Mouse (Mus musculus): ENCODE data around the gene Cdh5. TPM values are rescaled to one million over a fixed set of nuclear protein-coding genes. Genes with fewer than 3 reads are reported as not detected.
"Not testable (repeated sequence)": the region's sequence is repeated elsewhere in the genome, so short reads cannot be mapped to it uniquely, and the experiment has no call there.

Gene Cdh5
- polyA plus RNA-seq, 1 experiment, result 0.34 TPM

DNA sequence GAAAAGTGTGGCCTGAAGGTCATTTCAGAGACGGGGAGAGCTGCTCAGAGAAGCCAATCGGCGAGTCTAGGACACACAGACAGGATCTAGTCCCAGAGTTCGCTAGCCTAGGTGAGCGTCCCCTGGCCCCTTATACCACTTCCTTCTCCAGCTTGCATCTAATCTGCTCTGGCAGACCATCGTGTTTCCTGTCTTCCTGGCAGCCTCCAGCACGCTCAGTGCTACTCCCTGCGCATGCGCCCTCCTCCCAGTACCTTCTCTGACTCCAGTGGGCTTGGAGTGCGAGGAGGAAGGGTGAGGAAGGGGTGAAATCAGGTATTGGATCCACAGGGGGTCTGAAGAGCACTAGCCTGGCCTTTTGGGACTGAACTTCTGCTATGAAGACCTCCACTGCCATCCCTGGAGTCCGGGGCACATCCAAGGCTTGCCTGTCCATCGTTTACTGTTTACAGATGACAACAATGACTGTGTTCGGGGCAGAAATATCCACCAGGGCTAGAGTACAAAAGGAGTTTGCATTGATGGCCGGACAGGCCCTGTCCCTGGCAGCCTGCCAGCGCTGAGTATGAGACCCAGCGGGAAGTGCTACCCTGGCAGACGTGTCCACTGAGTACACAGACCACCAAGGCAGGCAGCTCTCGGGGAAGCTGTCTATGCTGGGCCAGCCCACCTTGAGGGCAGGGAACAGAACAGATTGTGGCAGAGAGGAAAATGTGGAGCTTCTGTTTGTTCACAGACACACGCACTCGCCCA lies 1.9 kb upstream of the Cdh5 start:
- Histone ChIP-seq H3K27ac (ENCODE audit: insufficient read depth, low read length) (no peak overlapping the region), H3K9ac (ENCODE audit: low read depth, poor library complexity, severe bottlenecking) (no peak overlapping the region), H3K9me3 (replicated peaks; ENCODE audit: control insufficient read depth, insufficient read depth, low read length, poor library complexity, severe bottlenecking) (no peaks in the 10 kb centered on the region), H3K36me3 (ENCODE audit: control insufficient read depth, insufficient read depth, low read length, poor library complexity, severe bottlenecking) (no peaks in the 10 kb centered on the region), H3K4me3 (ENCODE audit: low read depth, low read length) (no peak overlapping the region), H3K4me1 (ENCODE audit: control insufficient read depth, insufficient read depth, low read length) (no peaks in the 10 kb centered on the region), H3K27me3 (ENCODE audit: control insufficient read depth, insufficient read depth, low read length, poor library complexity, severe bottlenecking) (0 out of 2 replicates have a peak, but pooled peaks cover 3% of the 10 kb centered on the region)
- no peak for TF ChIP-seq CTCF (IDR thresholded peaks at IDR 0.05; ENCODE audit: low read depth, low read length)
- no peak for TF ChIP-seq EP300 (IDR thresholded peaks at IDR 0.05; ENCODE audit: insufficient read depth, low read depth, low read length)
- TF ChIP-seq POLR2A (IDR thresholded peaks at IDR 0.05; ENCODE audit: insufficient read depth, low read length), result no peak

DNA sequence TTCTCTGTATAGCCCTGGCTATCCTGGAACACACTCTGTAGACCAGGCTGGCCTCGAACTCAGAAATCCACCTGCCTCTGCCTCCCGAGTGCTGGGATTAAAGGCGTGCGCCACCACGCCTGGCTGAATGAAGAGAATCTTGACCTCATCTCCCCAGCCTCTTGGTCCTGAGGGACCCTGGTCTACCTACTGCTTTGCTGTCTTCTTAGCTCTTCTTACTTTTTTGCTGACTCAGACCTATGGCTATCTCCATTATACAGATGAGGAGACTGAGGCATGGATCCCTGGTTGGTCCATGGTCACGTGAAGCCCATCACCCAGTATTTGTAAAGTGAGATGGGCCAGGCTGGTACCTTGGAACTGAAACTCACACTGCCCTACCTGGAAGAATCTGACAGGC lies 701 bp upstream of the Cdh5 start:
- H3K27ac ChIP-seq (ENCODE audit: insufficient read depth, low read length); H3K27me3 ChIP-seq (ENCODE audit: control insufficient read depth, insufficient read depth, low read length, poor library complexity, severe bottlenecking); H3K36me3 ChIP-seq (ENCODE audit: control insufficient read depth, insufficient read depth, low read length, poor library complexity, severe bottlenecking): not testable (repeated sequence)

GRCm38 (mm10) chr8:104103462-104103861 lies 2.0 kb downstream of the Cdh5 start:
- Histone ChIP-seq H3K4me3 (ENCODE audit: low read depth, low read length) (no peak overlapping the region), H3K27me3 (ENCODE audit: control insufficient read depth, insufficient read depth, low read length, poor library complexity, severe bottlenecking) (no peaks in the 10 kb centered on the region; the same call in 1 of the 2 replicates), H3K9ac (ENCODE audit: low read depth, poor library complexity, severe bottlenecking) (no peak overlapping the region), H3K36me3 (ENCODE audit: control insufficient read depth, insufficient read depth, low read length, poor library complexity, severe bottlenecking) (no peaks in the 10 kb centered on the region), H3K27ac (ENCODE audit: insufficient read depth, low read length) (no peak overlapping the region), H3K9me3 (replicated peaks; ENCODE audit: control insufficient read depth, insufficient read depth, low read length, poor library complexity, severe bottlenecking) (no peaks in the 10 kb centered on the region), H3K4me1 (ENCODE audit: control insufficient read depth, insufficient read depth, low read length) (no peaks in the 10 kb centered on the region)
- no peak for TF ChIP-seq POLR2A (IDR thresholded peaks at IDR 0.05; ENCODE audit: insufficient read depth, low read length)
- TF ChIP-seq EP300 (IDR thresholded peaks at IDR 0.05; ENCODE audit: insufficient read depth, low read depth, low read length), result no peak
- no peak for TF ChIP-seq CTCF (IDR thresholded peaks at IDR 0.05; ENCODE audit: low read depth, low read length)

More for the DNA sequence above, 701 bp upstream of the Cdh5 start:
- H3K9ac ChIP-seq (ENCODE audit: low read depth, poor library complexity, severe bottlenecking); H3K4me3 ChIP-seq (ENCODE audit: low read depth, low read length); H3K9me3 ChIP-seq (replicated peaks; ENCODE audit: control insufficient read depth, insufficient read depth, low read length, poor library complexity, severe bottlenecking); H3K4me1 ChIP-seq (ENCODE audit: control insufficient read depth, insufficient read depth, low read length): not testable (repeated sequence)

DNA sequence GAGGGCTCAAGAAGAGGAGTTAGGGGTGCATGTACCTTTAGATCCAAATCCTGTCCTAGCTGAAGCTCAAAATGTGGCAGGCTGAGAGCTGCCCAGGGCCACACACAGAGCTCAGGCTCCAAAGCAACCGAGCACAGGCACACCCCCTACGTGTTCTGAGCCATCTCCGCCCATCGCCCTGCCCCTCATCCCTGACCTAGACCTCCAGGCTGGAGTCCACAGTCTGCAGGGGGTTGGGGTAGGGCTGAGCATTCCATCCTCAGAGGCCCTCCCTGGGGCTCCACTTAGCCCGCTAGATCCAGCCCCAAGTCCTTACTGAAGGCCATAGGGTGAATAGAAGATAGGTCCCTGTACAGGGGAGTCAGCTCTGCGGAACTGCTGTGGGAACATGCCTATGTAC lies 4.3 kb downstream of the Cdh5 start:
- H3K27me3 ChIP-seq (ENCODE audit: control insufficient read depth, insufficient read depth, low read length, poor library complexity, severe bottlenecking), result no peaks in the 10 kb centered on the region; the same call in 1 of the 2 replicates
- H3K9ac ChIP-seq (ENCODE audit: low read depth, poor library complexity, severe bottlenecking), result no peak overlapping the region
- no peak for TF ChIP-seq POLR2A (IDR thresholded peaks at IDR 0.05; ENCODE audit: insufficient read depth, low read length)
- no peak for TF ChIP-seq CTCF (IDR thresholded peaks at IDR 0.05; ENCODE audit: low read depth, low read length)
- no peak for TF ChIP-seq EP300 (IDR thresholded peaks at IDR 0.05; ENCODE audit: insufficient read depth, low read depth, low read length)
- no peaks in the 10 kb centered on the region for H3K36me3 ChIP-seq (ENCODE audit: control insufficient read depth, insufficient read depth, low read length, poor library complexity, severe bottlenecking)
- no peaks in the 10 kb centered on the region for H3K9me3 ChIP-seq (replicated peaks; ENCODE audit: control insufficient read depth, insufficient read depth, low read length, poor library complexity, severe bottlenecking)
- no peak overlapping the region for H3K27ac ChIP-seq (ENCODE audit: insufficient read depth, low read length)
- H3K4me3 ChIP-seq (ENCODE audit: low read depth, low read length), result no peak overlapping the region
- no peaks in the 10 kb centered on the region for H3K4me1 ChIP-seq (ENCODE audit: control insufficient read depth, insufficient read depth, low read length)

DNA sequence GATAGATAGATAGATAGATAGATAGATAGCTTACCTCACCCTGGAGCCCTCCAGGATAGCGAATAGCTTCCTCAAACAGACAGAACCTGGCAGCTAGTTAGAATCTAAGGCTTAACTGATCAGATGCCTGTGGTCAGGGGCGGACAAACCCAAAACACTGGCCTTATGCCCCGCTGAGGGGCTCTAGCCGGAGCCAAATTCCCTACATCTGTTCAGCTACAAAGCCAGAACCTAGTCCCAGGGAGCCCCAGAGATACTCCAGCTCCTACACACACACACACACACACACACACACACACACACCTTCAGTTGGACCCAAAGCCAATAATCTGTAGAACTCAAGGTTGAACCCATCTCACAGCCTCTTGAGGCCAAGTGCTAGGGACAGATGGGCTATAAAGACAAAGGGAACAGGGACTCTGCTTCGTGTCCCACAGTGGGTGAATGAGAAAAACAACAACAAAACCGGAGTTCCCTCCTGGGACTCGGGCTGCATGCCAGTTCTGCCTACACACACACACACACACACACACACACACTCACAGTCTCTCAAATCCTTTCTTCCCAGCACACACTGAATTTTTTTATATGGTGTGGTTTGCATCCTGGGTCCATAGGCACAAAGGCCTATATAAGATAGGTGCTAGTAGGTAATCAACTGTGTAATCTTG lies 5.0 kb downstream of the Cdh5 start:
- no peak overlapping the region for H3K27ac ChIP-seq (ENCODE audit: insufficient read depth, low read length)
- H3K9me3 ChIP-seq (replicated peaks; ENCODE audit: control insufficient read depth, insufficient read depth, low read length, poor library complexity, severe bottlenecking), result no peaks in the 10 kb centered on the region
- H3K36me3 ChIP-seq (ENCODE audit: control insufficient read depth, insufficient read depth, low read length, poor library complexity, severe bottlenecking), result no peaks in the 10 kb centered on the region
- H3K4me3 ChIP-seq (ENCODE audit: low read depth, low read length), result no peak overlapping the region
- no peak overlapping the region for H3K9ac ChIP-seq (ENCODE audit: low read depth, poor library complexity, severe bottlenecking)
- H3K27me3 ChIP-seq (ENCODE audit: control insufficient read depth, insufficient read depth, low read length, poor library complexity, severe bottlenecking), result no peaks in the 10 kb centered on the region; the same call in none of the 2 replicates
- no peaks in the 10 kb centered on the region for H3K4me1 ChIP-seq (ENCODE audit: control insufficient read depth, insufficient read depth, low read length)
- TF ChIP-seq EP300 (IDR thresholded peaks at IDR 0.05; ENCODE audit: insufficient read depth, low read depth, low read length) (no peak), CTCF (IDR thresholded peaks at IDR 0.05; ENCODE audit: low read depth, low read length) (no peak), POLR2A (IDR thresholded peaks at IDR 0.05; ENCODE audit: insufficient read depth, low read length) (no peak)

- no peaks in the 10 kb centered on the region; the same call in none of the 2 replicates for H3K27me3 ChIP-seq (ENCODE audit: control insufficient read depth, insufficient read depth, low read length, poor library complexity, severe bottlenecking)
- TF ChIP-seq POLR2A (IDR thresholded peaks at IDR 0.05; ENCODE audit: insufficient read depth, low read length) (no peak), CTCF (IDR thresholded peaks at IDR 0.05; ENCODE audit: low read depth, low read length) (no peak), EP300 (IDR thresholded peaks at IDR 0.05; ENCODE audit: insufficient read depth, low read depth, low read length) (no peak)
- H3K9me3 ChIP-seq (replicated peaks; ENCODE audit: control insufficient read depth, insufficient read depth, low read length, poor library complexity, severe bottlenecking), result no peaks in the 10 kb centered on the region
- H3K4me3 ChIP-seq (ENCODE audit: low read depth, low read length), result no peak overlapping the region
- no peaks in the 10 kb centered on the region for H3K36me3 ChIP-seq (ENCODE audit: control insufficient read depth, insufficient read depth, low read length, poor library complexity, severe bottlenecking)
- no peaks in the 10 kb centered on the region for H3K4me1 ChIP-seq (ENCODE audit: control insufficient read depth, insufficient read depth, low read length)
- no peak overlapping the region for H3K9ac ChIP-seq (ENCODE audit: low read depth, poor library complexity, severe bottlenecking)
- no peak overlapping the region for H3K27ac ChIP-seq (ENCODE audit: insufficient read depth, low read length)
Measured at GRCm38 (mm10) chr8:104107111-104107510, 5.7 kb downstream of the Cdh5 start.
